Mouse (Mus musculus) cerebellum, adult 2 months (tissue): ENCODE results near the gene Gm10037.

Source experiments
- CTCF ChIP-seq: fragments of 200-500 bp; IDR thresholded peaks from 2 replicates; pipeline ENCODE4 v1.5.1; 2011; ENCODE audit warnings: low read depth, mild to moderate bottlenecking, control low read depth, low read length, moderate library complexity, borderline replicate concordance; ENCODE audit not compliant: insufficient read depth
- POLR2A ChIP-seq: fragments of 200-500 bp; IDR thresholded peaks from 2 replicates; pipeline ENCODE4 v1.6.1; 2011; ENCODE audit warnings: low read length, control low read depth, borderline replicate concordance; ENCODE audit not compliant: insufficient read depth

DNA sequence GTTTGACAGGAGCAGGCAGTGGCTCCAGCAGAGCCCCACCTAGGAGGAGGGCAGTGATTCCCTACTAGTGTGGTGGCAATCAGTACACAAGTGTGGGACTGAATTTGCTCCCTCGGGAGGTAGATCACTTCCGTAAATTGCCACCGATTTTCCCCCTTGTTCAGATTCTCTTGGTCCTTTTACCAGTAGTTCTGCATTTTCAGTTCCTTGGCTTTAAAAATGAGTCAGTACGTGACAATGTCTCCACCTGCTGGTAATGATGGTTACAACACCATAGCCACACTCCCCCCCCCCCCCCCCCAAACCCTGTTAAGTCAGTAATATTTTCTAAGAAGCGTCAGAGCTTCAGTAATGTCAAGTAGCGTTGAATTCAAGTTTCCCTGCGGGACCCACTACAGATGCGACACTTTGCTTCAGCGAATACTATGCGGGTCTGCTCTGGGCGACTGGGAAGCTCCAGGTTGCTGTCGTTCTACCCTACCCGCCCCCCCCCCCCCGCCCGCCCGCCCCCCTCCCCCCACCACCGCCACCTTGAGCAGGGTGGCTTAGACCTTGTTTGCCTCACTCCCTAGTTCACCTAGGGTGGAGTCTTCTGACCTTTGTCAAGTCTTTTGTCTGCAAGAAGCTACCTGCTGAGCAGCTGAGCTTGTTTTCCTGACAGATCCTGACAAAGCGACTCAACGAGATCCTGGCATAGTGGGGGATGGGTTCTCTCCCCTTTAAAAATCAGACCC is 13.4 kb downstream of the Gm10037 start:
- peak; percentile 48; the same call in 1 of the 2 replicates for TF ChIP-seq CTCF
- TF ChIP-seq POLR2A: no peak
